Mouse (Mus musculus) kidney, postnatal 10 days (tissue): Measurements from ENCODE around the gene Rtkn2.

Experiments used
- DNase-seq: peaks from one replicate; pipeline ENCODE4 v3.0.0; 2021; ENCODE audit warnings: mixed read lengths

Gene Rtkn2

GRCm38 (mm10) chr10:67998116-67998635, 18.8 kb downstream of the Rtkn2 start:
- DNase-seq, result peak; percentile 73

- DNase-seq, result no peak
These were observed 19.8 kb downstream of the Rtkn2 start for GRCm38 (mm10) chr10:67999170-67999569.

GRCm38 (mm10) chr10:68001456-68001855, 22.1 kb downstream of the Rtkn2 start:
- no peak for DNase-seq

- DNase-seq, result no peak
These were observed 24.5 kb downstream of the Rtkn2 start for GRCm38 (mm10) chr10:68003651-68004422.

GRCm38 (mm10) chr10:68005404-68005803, 26.0 kb downstream of the Rtkn2 start:
- DNase-seq, result no peak

GRCm38 (mm10) chr10:68006491-68006890, 27.1 kb downstream of the Rtkn2 start:
- no peak for DNase-seq

GRCm38 (mm10) chr10:68007103-68007502, 27.7 kb downstream of the Rtkn2 start:
- DNase-seq, result no peak

- DNase-seq, result no peak
These were observed 29.0 kb downstream of the Rtkn2 start for GRCm38 (mm10) chr10:68008198-68008955.

GRCm38 (mm10) chr10:68009301-68009700, 29.9 kb downstream of the Rtkn2 start:
- DNase-seq, result no peak

GRCm38 (mm10) chr10:68009867-68010266, 30.5 kb downstream of the Rtkn2 start:
- no peak for DNase-seq

GRCm38 (mm10) chr10:68013137-68013536, 33.8 kb downstream of the Rtkn2 start:
- no peak for DNase-seq

- no peak for DNase-seq
These were observed 41.4 kb downstream of the Rtkn2 start for GRCm38 (mm10) chr10:68020755-68021154.

- DNase-seq, result no peak
These were observed 46.3 kb downstream of the Rtkn2 start for GRCm38 (mm10) chr10:68025660-68026059.

- no peak for DNase-seq
These were observed 49.1 kb downstream of the Rtkn2 start for GRCm38 (mm10) chr10:68028327-68029080.

GRCm38 (mm10) chr10:68029081-68029626, 49.8 kb downstream of the Rtkn2 start:
- DNase-seq, result no peak

- peak; percentile 51 for DNase-seq
These were observed 50.7 kb downstream of the Rtkn2 start for GRCm38 (mm10) chr10:68030027-68030426.

GRCm38 (mm10) chr10:68035707-68036367, 56.5 kb downstream of the Rtkn2 start:
- no peak for DNase-seq

GRCm38 (mm10) chr10:68036368-68036980, 57.1 kb downstream of the Rtkn2 start:
- no peak for DNase-seq

- DNase-seq, result no peak
These were observed 59.7 kb downstream of the Rtkn2 start for GRCm38 (mm10) chr10:68038997-68039624.

GRCm38 (mm10) chr10:68039641-68040205, 60.4 kb downstream of the Rtkn2 start:
- no peak for DNase-seq

- no peak for DNase-seq
These were observed 61.0 kb downstream of the Rtkn2 start for GRCm38 (mm10) chr10:68040394-68040793.
